10 mouse cellular contexts compared by ENCODE assay signal in the genomic region with DNA sequence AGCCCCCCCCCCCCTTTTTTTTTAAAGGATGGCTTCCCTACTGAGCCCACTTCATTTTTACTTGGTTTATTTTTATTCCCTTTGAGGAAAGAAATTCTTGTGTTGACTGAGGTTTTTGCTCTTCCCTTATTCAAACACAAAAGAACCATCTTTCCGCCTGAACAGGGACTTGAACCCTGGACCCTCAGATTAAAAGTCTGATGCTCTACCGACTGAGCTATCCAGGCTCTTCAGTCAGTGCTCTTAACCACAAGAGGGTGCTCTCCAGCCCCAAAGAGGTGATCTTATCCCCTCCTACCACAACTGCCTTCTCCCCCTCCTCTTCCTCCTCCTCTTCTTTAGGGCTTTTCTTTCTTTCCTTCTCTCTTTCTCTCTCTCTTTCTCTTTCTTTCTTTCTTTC. TPM values are rescaled to one million over a fixed set of nuclear protein-coding genes. Genes with fewer than 3 reads are reported as not detected.
DNase-seq lines count a peak whose midpoint lies in the region; ATAC-seq lines count a peak whose summit lies in the region.
"Had no signal": no experiment of that assay in that cellular context is flagged by ENCODE, and none has a peak within 500 bp of the region (broad histone marks: within the 10 kb centered on the region; RNA-seq: fewer than 3 reads in every experiment).

No protein-coding gene starts in this region.

- H3K9ac ChIP-seq in intestine, embryonic 15.5 days: no peak overlapping the region
- H3K9ac ChIP-seq: embryonic facial prominence, embryonic 15.5 days; neural tube, embryonic 13.5 days had no signal

- no peak overlapping the region for H3K27ac ChIP-seq in intestine, embryonic 15.5 days
- H3K27ac ChIP-seq: embryonic facial prominence, embryonic 15.5 days; neural tube, embryonic 13.5 days had no signal

- H3K36me3 ChIP-seq in intestine, embryonic 15.5 days: no peaks in the 10 kb centered on the region
- H3K36me3 ChIP-seq: embryonic facial prominence, embryonic 15.5 days; neural tube, embryonic 13.5 days had no signal

- WGBS in intestine, embryonic 15.5 days: 46% methylated on average over 2 of the region's 2 CpGs

- no peaks in the 10 kb centered on the region for H3K27me3 ChIP-seq in intestine, embryonic 15.5 days (replicated peaks)
- H3K27me3 ChIP-seq: embryonic facial prominence, embryonic 15.5 days; neural tube, embryonic 13.5 days had no signal

- H3K4me3 ChIP-seq in intestine, embryonic 15.5 days (replicated peaks): no peak overlapping the region
- H3K4me3 ChIP-seq: embryonic facial prominence, embryonic 15.5 days; neural tube, embryonic 13.5 days had no signal

- H3K9me3 ChIP-seq in intestine, embryonic 15.5 days: no peaks in the 10 kb centered on the region
- H3K9me3 ChIP-seq: embryonic facial prominence, embryonic 15.5 days; neural tube, embryonic 13.5 days had no signal

- ATAC-seq in CD4-positive, CD25-positive, alpha-beta regulatory T cell, adult 4 months: no peak
- ATAC-seq in intestine, embryonic 15.5 days: no peak
- ATAC-seq in frontal cortex, adult (ENCODE audit: low TSS enrichment): no peak

- H3K4me2 ChIP-seq in intestine, embryonic 15.5 days (replicated peaks): no peak overlapping the region
- H3K4me2 ChIP-seq: embryonic facial prominence, embryonic 15.5 days; neural tube, embryonic 13.5 days had no signal

- peaks cover 33% of the 10 kb centered on the region for H3K4me1 ChIP-seq in intestine, embryonic 15.5 days (replicated peaks)

- peak; percentile 68 for DNase-seq in CD4-positive, CD25-positive, alpha-beta regulatory T cell, adult 2 months (ENCODE audit: low read depth, low spot score)
- DNase-seq in kidney, postnatal 14 days: peak; percentile 58
- no peak for DNase-seq in kidney, adult 11 months
- peak; percentile 74 for DNase-seq in induced T-regulatory cell, adult 2 months (ENCODE audit: low read depth)
- peak; percentile 65 for DNase-seq in thymus, postnatal 0 days (ENCODE audit: low spot score)

RNA-seq across cellular contexts. Expression of a gene that starts 5.1 kb away (rescaled TPM):
- 100 to 1,000 TPM; 197 to 273 TPM for polyA plus RNA-seq in CD4-positive, CD25-positive, alpha-beta regulatory T cell, adult 4 months (2017; shearing (Covaris generic))
- polyA plus RNA-seq in thymus, postnatal 0 days (2015; fragmentation: Nextera tagmentation; extraction: Ambion mirVana): 75.9 and 105 TPM in 2 replicates
- polyA plus RNA-seq in intestine, embryonic 15.5 days (2015; fragmentation: Nextera tagmentation; extraction: Ambion mirVana): 4.5 and 5.6 TPM in 2 replicates

RNA-seq across cellular contexts. Expression of a gene that starts 14.5 kb away (rescaled TPM):
- polyA plus RNA-seq in CD4-positive, CD25-positive, alpha-beta regulatory T cell, adult 4 months (2017; shearing (Covaris generic)): 100 to 1,000 TPM; 181 to 326 TPM
- polyA plus RNA-seq in thymus, postnatal 0 days (2015; fragmentation: Nextera tagmentation; extraction: Ambion mirVana): 285 and 358 TPM in 2 replicates
- 210 and 237 TPM in 2 replicates for polyA plus RNA-seq in intestine, embryonic 15.5 days (2015; fragmentation: Nextera tagmentation; extraction: Ambion mirVana)

RNA-seq across cellular contexts. Expression of a gene that starts 26.5 kb away (rescaled TPM):
- 10 to 100 TPM; 54.3 to 56.8 TPM for polyA plus RNA-seq in CD4-positive, CD25-positive, alpha-beta regulatory T cell, adult 4 months (2017; shearing (Covaris generic))
- polyA plus RNA-seq in thymus, postnatal 0 days (2015; fragmentation: Nextera tagmentation; extraction: Ambion mirVana): 70.0 and 74.9 TPM in 2 replicates
- 40.2 and 43.7 TPM in 2 replicates for polyA plus RNA-seq in intestine, embryonic 15.5 days (2015; fragmentation: Nextera tagmentation; extraction: Ambion mirVana)

RNA-seq across cellular contexts. Expression of a gene that starts 27.3 kb away (rescaled TPM):
- 100 to 1,000 TPM in 1 of 2 experiments, 10 to 100 TPM in 1; 96.8 to 128 TPM for polyA plus RNA-seq in CD4-positive, CD25-positive, alpha-beta regulatory T cell, adult 4 months (2017; shearing (Covaris generic))
- polyA plus RNA-seq in thymus, postnatal 0 days (2015; fragmentation: Nextera tagmentation; extraction: Ambion mirVana): 57.2 and 63.9 TPM in 2 replicates
- 54.9 and 60.3 TPM in 2 replicates for polyA plus RNA-seq in intestine, embryonic 15.5 days (2015; fragmentation: Nextera tagmentation; extraction: Ambion mirVana)

RNA-seq across cellular contexts. Expression of a gene that starts 31.2 kb away (rescaled TPM):
- polyA plus RNA-seq in CD4-positive, CD25-positive, alpha-beta regulatory T cell, adult 4 months (2017; shearing (Covaris generic)): 100 to 1,000 TPM; 198 to 237 TPM
- polyA plus RNA-seq in thymus, postnatal 0 days (2015; fragmentation: Nextera tagmentation; extraction: Ambion mirVana): 167 and 184 TPM in 2 replicates
- polyA plus RNA-seq in intestine, embryonic 15.5 days (2015; fragmentation: Nextera tagmentation; extraction: Ambion mirVana): 234 and 260 TPM in 2 replicates

Comparison
In these comparisons a context has a peak if more than half of its experiments do, and no peak if none do; other contexts are left out.
1. RNA of a gene that starts 5.1 kb away (polyA plus RNA-seq): 197 to 273 TPM in CD4-positive, CD25-positive, alpha-beta regulatory T cell, adult 4 months and 75.9 to 105 TPM in thymus, postnatal 0 days; 4.5 to 5.6 TPM in intestine, embryonic 15.5 days; every median in the first group is over 10 times any median in the second.